10 mouse cellular contexts compared by ENCODE assay signal in the genomic region with DNA sequence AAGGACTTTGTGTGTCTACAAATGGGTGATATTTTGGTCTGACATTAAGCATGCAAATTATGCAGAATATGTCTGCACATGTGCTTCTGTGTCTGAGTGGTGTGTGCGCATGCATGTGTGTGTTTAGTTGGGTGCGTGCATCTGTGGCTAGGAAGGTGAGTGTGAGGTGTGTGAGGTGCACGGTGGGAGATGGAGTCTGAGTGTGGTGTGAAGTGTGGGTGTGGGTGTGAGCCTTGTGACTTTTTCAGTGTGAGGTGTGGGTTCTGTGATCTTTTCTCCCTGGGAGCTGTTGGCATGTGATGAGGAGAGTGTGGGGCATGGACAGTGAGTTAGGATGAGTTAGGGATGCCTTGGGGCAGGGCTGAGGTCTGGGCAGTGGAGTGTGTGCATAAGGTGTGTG. TPM values are rescaled to one million over a fixed set of nuclear protein-coding genes. Genes with fewer than 3 reads are reported as not detected.
A peak's percentile ranks its signal among the peaks of the same experiment; 100 is the strongest.
DNase-seq lines count a peak whose midpoint lies in the region; ATAC-seq and TF ChIP-seq lines count a peak whose summit lies in the region.
"Had no signal": no experiment of that assay in that cellular context is flagged by ENCODE, and none has a peak within 500 bp of the region (broad histone marks: within the 10 kb centered on the region; RNA-seq: fewer than 3 reads in every experiment).

No protein-coding gene starts in this region.

- WGBS in forebrain, embryonic 12.5 days = 90% methylated on average over 3 of the region's 3 CpGs
- 88% methylated on average over 3 of the region's 3 CpGs for WGBS in hindbrain, embryonic 16.5 days
- WGBS in neural tube, embryonic 13.5 days = 89% methylated on average over 3 of the region's 3 CpGs

- H3K4me3 ChIP-seq in left cerebral cortex, adult 2 months = peak overlapping the region; percentile 66
- no peak overlapping the region for H3K4me3 ChIP-seq in forebrain, embryonic 12.5 days (replicated peaks)
- H3K4me3 ChIP-seq in hindbrain, embryonic 16.5 days (ENCODE audit: low read length) = peak overlapping the region; percentile 49; the same call in 1 of the 2 replicates
- no peak overlapping the region for H3K4me3 ChIP-seq in neural tube, embryonic 13.5 days

- H3K27ac ChIP-seq in left cerebral cortex, adult 2 months = peak overlapping the region; percentile 90
- H3K27ac ChIP-seq in forebrain, embryonic 12.5 days = no peak overlapping the region
- no peak overlapping the region for H3K27ac ChIP-seq in hindbrain, embryonic 16.5 days (ENCODE audit: low read depth, low read length)
- H3K27ac ChIP-seq in neural tube, embryonic 13.5 days (replicated peaks) = no peak overlapping the region

- H3K4me1 ChIP-seq in forebrain, embryonic 12.5 days = 0 out of 2 replicates have a peak, but pooled peaks cover 8% of the 10 kb centered on the region
- H3K4me1 ChIP-seq in hindbrain, embryonic 16.5 days (ENCODE audit: control insufficient read depth, insufficient read depth, low read depth, low read length) = peaks cover 13% of the 10 kb centered on the region
- peaks cover 49% of the 10 kb centered on the region for H3K4me1 ChIP-seq in neural tube, embryonic 13.5 days (replicated peaks)

- no peak for DNase-seq in left cerebral cortex, adult 2 months (ENCODE audit: extremely low spot score in 1 of 2, low spot score in 2 of 2)
- DNase-seq in left cerebral cortex, postnatal 10 days (ENCODE audit: extremely low spot score in 1 of 2, low spot score in 2 of 2) = no peak
- DNase-seq in thymus, postnatal 4 days = no peak
- no peak for DNase-seq in thymus, postnatal 0 days (ENCODE audit: low spot score)
- DNase-seq: left cerebral cortex, postnatal 4 days had no signal

- H3K9me3 ChIP-seq in forebrain, embryonic 12.5 days = no peaks in the 10 kb centered on the region
- no peaks in the 10 kb centered on the region for H3K9me3 ChIP-seq in hindbrain, embryonic 16.5 days (ENCODE audit: control insufficient read depth, low read length)
- H3K9me3 ChIP-seq in neural tube, embryonic 13.5 days = no peaks in the 10 kb centered on the region

- intact Hi-C loops in left cerebral cortex, adult 2 months (cut with DNase I) = no loop called here
- intact Hi-C loops in left cerebral cortex, postnatal 10 days (cut with DNase I) = no loop called here

- TF ChIP-seq CTCF in left cerebral cortex, adult 2 months (IDR thresholded peaks at IDR 0.05) = no peak

- H3K27me3 ChIP-seq in forebrain, embryonic 12.5 days = peaks cover 39% of the 10 kb centered on the region
- no peaks in the 10 kb centered on the region for H3K27me3 ChIP-seq in hindbrain, embryonic 16.5 days (replicated peaks; ENCODE audit: control insufficient read depth, insufficient read depth, low read length)
- peaks cover 26% of the 10 kb centered on the region for H3K27me3 ChIP-seq in neural tube, embryonic 13.5 days

- ATAC-seq in forebrain, embryonic 12.5 days (ENCODE audit: low FRiP score) = no peak
- no peak for ATAC-seq in hindbrain, embryonic 16.5 days
- ATAC-seq in neural tube, embryonic 13.5 days (ENCODE audit: low read depth) = no peak

- H3K36me3 ChIP-seq in forebrain, embryonic 12.5 days (replicated peaks) = no peaks in the 10 kb centered on the region
- H3K36me3 ChIP-seq in hindbrain, embryonic 16.5 days (ENCODE audit: control insufficient read depth, insufficient read depth, low read length) = no peaks in the 10 kb centered on the region
- no peaks in the 10 kb centered on the region for H3K36me3 ChIP-seq in neural tube, embryonic 13.5 days

- no peak overlapping the region for H3K9ac ChIP-seq in forebrain, embryonic 12.5 days
- no peak overlapping the region for H3K9ac ChIP-seq in hindbrain, embryonic 16.5 days (ENCODE audit: low read depth, low read length)
- no peak overlapping the region for H3K9ac ChIP-seq in neural tube, embryonic 13.5 days

- H3K4me2 ChIP-seq in forebrain, embryonic 12.5 days = peak overlapping the region; percentile 13; the same call in 1 of the 2 replicates
- peak overlapping the region; percentile 96 for H3K4me2 ChIP-seq in hindbrain, embryonic 16.5 days (ENCODE audit: low read length)
- H3K4me2 ChIP-seq in neural tube, embryonic 13.5 days = peak overlapping the region; percentile 99

RNA-seq across cellular contexts. Expression of a gene that starts 31.8 kb away (rescaled TPM):
- total RNA-seq in left cerebral cortex, adult 2 months (2021) = 100 to 1,000 TPM; 372 to 375 TPM
- 100 to 1,000 TPM; 294 to 295 TPM for total RNA-seq in left cerebral cortex, postnatal 10 days (2021)
- polyA plus RNA-seq in forebrain, embryonic 12.5 days (2016; fragmentation: Nextera tagmentation; extraction: Ambion mirVana) = 23.1 and 25.7 TPM in 2 replicates
- 33.5 and 41.6 TPM in 2 replicates for polyA plus RNA-seq in hindbrain, embryonic 16.5 days (2015; fragmentation: Nextera tagmentation; extraction: Ambion mirVana)
- polyA plus RNA-seq in neural tube, embryonic 13.5 days (2015; fragmentation: Nextera tagmentation; extraction: Ambion mirVana) = 43.6 TPM in 2 replicates
- 5.7 and 7.9 TPM in 2 replicates for polyA plus RNA-seq in thymus, postnatal 0 days (2015; fragmentation: Nextera tagmentation; extraction: Ambion mirVana)

RNA-seq across cellular contexts. Expression of a gene that starts 42.6 kb away (rescaled TPM):
- 1 to 10 TPM; 1.6 to 3.4 TPM for total RNA-seq in left cerebral cortex, adult 2 months (2021)
- 1 to 10 TPM; 1.1 to 1.8 TPM for total RNA-seq in left cerebral cortex, postnatal 10 days (2021)
- not detected in 2 replicates for polyA plus RNA-seq in forebrain, embryonic 12.5 days (2016; fragmentation: Nextera tagmentation; extraction: Ambion mirVana)
- polyA plus RNA-seq in hindbrain, embryonic 16.5 days (2015; fragmentation: Nextera tagmentation; extraction: Ambion mirVana) = 0.61 TPM in 1 of 2 replicates, not detected in the other
- polyA plus RNA-seq in neural tube, embryonic 13.5 days (2015; fragmentation: Nextera tagmentation; extraction: Ambion mirVana) = not detected in 2 replicates
- polyA plus RNA-seq in thymus, postnatal 0 days (2015; fragmentation: Nextera tagmentation; extraction: Ambion mirVana) = 1.1 TPM in 1 of 2 replicates, not detected in the other
- total RNA-seq: heart, postnatal 36 days had no signal
- polyA plus RNA-seq: neural tube, embryonic 14.5 days had no signal

Comparison
In these comparisons a context has a peak if more than half of its experiments do, and no peak if none do; other contexts are left out.
1. H3K4me3 ChIP-seq: peak in left cerebral cortex, adult 2 months (single experiment) and hindbrain, embryonic 16.5 days (single experiment); none in forebrain, embryonic 12.5 days (single experiment) and neural tube, embryonic 13.5 days (single experiment).
2. H3K4me2 ChIP-seq: peak in every context shown above with its lines; median percentile 99 in neural tube, embryonic 13.5 days; 96 in hindbrain, embryonic 16.5 days; 13 in forebrain, embryonic 12.5 days.